Mouse (Mus musculus) forebrain, embryonic 14.5 days (tissue): ENCODE results near the gene Olfr20. TPM values are rescaled to one million over a fixed set of nuclear protein-coding genes. Genes with fewer than 3 reads are reported as not detected.

Experiments
- ATAC-seq: fragments of 200-750 bp; cut with Nextera tagmentation; 2 replicates; pipeline ENCODE4 v1.8.0; 2017; ENCODE audit warnings: mild to moderate bottlenecking, moderate library complexity
- DNase-seq: peaks from one replicate; pipeline ENCODE4 v3.0.0-alpha.2; 2015; ENCODE audit warnings: low spot score
- H3K27ac ChIP-seq: fragments of 300-500 bp; sonication (generic); 2 replicates; pipeline ENCODE4 v1.5.1; 2014; ENCODE audit warnings: low read depth, mild to moderate bottlenecking, control low read depth, low read length, moderate library complexity
- H3K27me3 ChIP-seq: fragments of 300-500 bp; sonication (generic); replicated peaks from 2 replicates; pipeline ENCODE4 v1.6.1; 2014; ENCODE audit warnings: low read length, control low read depth, mixed read lengths; ENCODE audit not compliant: control insufficient read depth, insufficient read depth
- H3K36me3 ChIP-seq: fragments of 300-500 bp; sonication (generic); 2 replicates; pipeline ENCODE4 v1.6.1; 2014; ENCODE audit warnings: low read length, control low read depth; ENCODE audit not compliant: control insufficient read depth, insufficient read depth
- H3K4me1 ChIP-seq: fragments of 300-500 bp; sonication (generic); 2 replicates; pipeline ENCODE4 v1.6.1; 2014; ENCODE audit warnings: antibody characterized with exemption, low read length, control low read depth; ENCODE audit not compliant: control insufficient read depth, insufficient read depth
- H3K4me2 ChIP-seq: fragments of 300-500 bp; sonication (generic); 2 replicates; pipeline ENCODE4 v1.6.1; 2014; ENCODE audit warnings: mild to moderate bottlenecking, control low read depth, low read length
- H3K4me3 ChIP-seq: fragments of 300-500 bp; sonication (generic); 2 replicates; pipeline ENCODE4 v1.5.1; 2014; ENCODE audit warnings: low read depth, low read length, control low read depth
- H3K9ac ChIP-seq: fragments of 300-500 bp; sonication (generic); 2 replicates; pipeline ENCODE4 v1.6.1; 2014; ENCODE audit warnings: mild to moderate bottlenecking, low read length, control low read depth, moderate library complexity
- H3K9me3 ChIP-seq: fragments of 300-500 bp; sonication (generic); replicated peaks from 2 replicates; pipeline ENCODE4 v1.6.1; 2016; ENCODE audit warnings: low read length, control low read depth, mixed read lengths; ENCODE audit not compliant: control insufficient read depth
- WGBS: fragments of 180-500 bp; shearing (Covaris S2); extraction: QIAGEN DNeasy Blood & Tissue Kit; methylation state at CpG from one replicate; pipeline ENCODE4 v1.1.7; 2014; 5-methylcytosine and 5-hydroxymethylcytosine counted together
- polyA plus RNA-seq: library from polyadenylated mRNA; unstranded; fragments of >200 nt; fragmentation: Nextera tagmentation; extraction: Ambion mirVana; gene quantifications from 2 replicates; pipeline ENCODE4 v1.2.1, GENCODE M21; 2014

The Olfr20 gene
- polyA plus RNA-seq, 1 experiment from 2014 or later, result not detected

DNA sequence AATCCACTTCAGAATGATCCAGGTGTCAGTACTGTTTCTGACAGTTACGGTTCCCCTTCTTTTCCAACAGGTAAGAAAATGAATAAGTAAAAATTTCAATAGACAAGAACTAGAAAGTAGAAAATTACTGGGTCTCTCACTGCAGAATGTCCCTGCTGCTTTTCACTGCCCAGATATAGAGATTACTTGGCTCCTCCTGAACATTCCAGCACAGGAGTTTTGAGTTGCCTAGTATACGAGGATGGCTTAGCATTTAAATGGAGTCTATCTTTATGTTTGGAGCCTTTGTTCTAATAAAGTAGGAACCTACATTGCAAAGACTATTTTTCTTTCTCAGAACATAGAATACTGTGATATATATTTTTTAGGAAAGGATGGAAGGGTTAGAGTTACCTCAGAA, 17.2 kb upstream of the Olfr20 start:
- Histone ChIP-seq H3K27ac (no peak overlapping the region), H3K36me3 (no peaks in the 10 kb centered on the region), H3K9me3 (no peaks in the 10 kb centered on the region), H3K4me3 (no peak overlapping the region), H3K9ac (no peak overlapping the region), H3K4me2 (no peak overlapping the region), H3K27me3 (no peaks in the 10 kb centered on the region), H3K4me1 (no peaks in the 10 kb centered on the region)
- 71% methylated on average over 2 of the region's 2 CpGs for WGBS
- ATAC-seq, result no peak
- no peak for DNase-seq

DNA sequence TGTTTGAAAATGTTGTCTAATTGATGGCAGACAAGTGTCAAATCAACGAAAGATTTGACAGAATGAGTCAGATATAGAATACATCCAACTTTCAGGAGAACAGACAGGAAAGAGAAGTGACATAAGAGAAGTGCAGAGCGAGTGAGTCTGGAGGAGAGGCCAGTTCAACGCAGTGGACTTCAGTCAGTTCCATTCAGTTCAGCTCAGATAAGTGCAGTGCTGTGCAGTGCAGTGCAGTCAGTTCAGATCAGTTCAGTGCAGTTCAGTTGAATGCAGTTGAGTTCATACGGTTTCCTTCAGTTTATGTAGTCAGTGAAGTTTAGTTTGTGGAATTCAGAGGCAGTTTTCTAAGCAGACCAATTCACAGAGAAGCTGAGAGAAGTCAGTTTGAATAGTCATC, 13.7 kb upstream of the Olfr20 start:
- 77% methylated on average over 4 of the region's 4 CpGs for WGBS
- Histone ChIP-seq H3K4me2 (no peak overlapping the region), H3K4me3 (no peak overlapping the region), H3K9me3 (no peaks in the 10 kb centered on the region), H3K27me3 (no peaks in the 10 kb centered on the region), H3K4me1 (no peaks in the 10 kb centered on the region), H3K36me3 (no peaks in the 10 kb centered on the region), H3K27ac (no peak overlapping the region), H3K9ac (no peak overlapping the region)
- ATAC-seq (no peak), DNase-seq (no peak)

DNA sequence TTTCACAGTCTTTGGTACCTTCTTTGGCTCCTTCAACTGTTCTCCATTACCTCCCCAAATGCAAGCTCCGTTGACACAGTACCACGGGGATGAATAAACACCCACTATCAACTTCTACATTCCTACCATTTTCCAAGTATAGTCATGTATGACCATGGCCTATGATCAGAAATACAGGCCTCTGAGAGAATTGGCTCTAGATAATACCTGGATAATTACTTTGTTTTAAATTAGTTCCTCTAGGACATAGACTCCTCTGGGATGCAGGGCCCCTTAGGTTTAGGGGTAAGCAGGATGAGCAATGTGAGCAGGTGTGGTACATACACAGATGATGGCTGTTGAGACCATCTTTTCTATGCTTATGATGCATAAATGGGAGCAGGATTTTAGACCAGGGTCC, 20.4 kb downstream of the Olfr20 start, which contains the start of gene Olfr376:
Gene Olfr376 (plus strand): TSS at position 301 of the 400 bp plus-strand sequence.
- H3K4me3 ChIP-seq, result no peak within 1 kb of the TSS
- ATAC-seq, result no peak
- H3K4me1 ChIP-seq, result no peaks in the 10 kb centered on the region
- WGBS, result 89% methylated on average over 2 of the region's 2 CpGs
- H3K4me2 ChIP-seq, result no peak within 1 kb of the TSS
- no peaks in the 10 kb centered on the region for H3K36me3 ChIP-seq
- H3K9me3 ChIP-seq, result no peaks in the 10 kb centered on the region
- H3K27ac ChIP-seq, result no peak within 1 kb of the TSS
- no peak for DNase-seq
- H3K27me3 ChIP-seq, result no peaks in the 10 kb centered on the region
- H3K9ac ChIP-seq, result no peak within 1 kb of the TSS

DNA sequence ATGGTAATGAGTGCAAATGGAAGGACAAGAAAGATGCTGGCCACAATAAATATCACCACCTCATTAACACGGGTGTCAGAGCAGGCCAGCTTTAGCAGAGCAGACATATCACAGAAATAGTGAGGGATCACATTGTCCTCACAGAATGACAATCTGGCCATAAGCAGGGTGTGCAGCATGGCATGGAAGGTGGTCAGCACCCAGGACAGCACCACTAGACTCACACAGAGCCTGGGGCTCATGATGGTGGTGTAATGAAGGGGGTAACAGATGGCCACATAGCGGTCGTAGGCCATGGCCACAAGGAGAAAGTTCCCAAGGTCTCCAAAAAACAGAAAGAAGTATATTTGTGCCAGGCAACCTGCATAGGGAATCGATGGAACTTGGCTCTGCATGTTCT, 44.8 kb downstream of the Olfr20 start:
- Histone ChIP-seq H3K9me3 (no peaks in the 10 kb centered on the region), H3K36me3 (no peaks in the 10 kb centered on the region), H3K4me1 (no peaks in the 10 kb centered on the region), H3K4me2 (no peak overlapping the region), H3K27ac (no peak overlapping the region), H3K27me3 (no peaks in the 10 kb centered on the region), H3K4me3 (no peak overlapping the region), H3K9ac (no peak overlapping the region)
- 70% methylated on average over 4 of the region's 4 CpGs for WGBS
- DNase-seq (no peak), ATAC-seq (no peak)

DNA sequence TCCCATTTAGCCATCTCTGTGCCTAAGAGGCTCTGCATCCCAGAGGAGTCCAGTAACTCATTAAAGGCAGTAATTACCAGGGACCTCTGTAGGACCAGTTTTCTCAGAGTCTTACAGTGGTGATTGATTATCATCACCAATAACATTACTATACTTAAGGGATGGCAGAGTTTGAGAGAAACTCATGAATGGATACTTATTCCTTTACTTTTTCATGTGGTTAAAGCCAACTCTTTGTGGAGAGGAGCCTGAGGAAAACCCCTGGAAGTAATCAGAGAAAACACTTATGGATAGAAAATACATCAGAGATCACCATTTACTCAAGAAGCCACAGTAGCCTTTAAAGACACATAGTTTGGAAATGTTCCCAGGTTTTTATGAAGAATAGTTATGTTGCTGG, 48.9 kb downstream of the Olfr20 start, which contains the start of gene Olfr1:
Gene Olfr1 (minus strand): TSS at position 101 of the 400 bp plus-strand sequence.
- Histone ChIP-seq H3K27ac (no peak within 1 kb of the TSS), H3K9ac (no peak within 1 kb of the TSS), H3K36me3 (no peaks in the 10 kb centered on the region), H3K4me1 (no peaks in the 10 kb centered on the region), H3K27me3 (no peaks in the 10 kb centered on the region), H3K4me3 (no peak within 1 kb of the TSS), H3K9me3 (no peaks in the 10 kb centered on the region), H3K4me2 (no peak within 1 kb of the TSS)
- DNase-seq, result no peak
- ATAC-seq, result no peak

Other genes with a start within 250 kb of the Olfr20 start
- gene Haspin, start 212.5 kb upstream of the Olfr20 start, polyA plus RNA-seq, result 6.5 and 6.6 TPM in 2 replicates
- gene P2rx5, start 190.4 kb upstream of the Olfr20 start, polyA plus RNA-seq, result 0.78 and 0.93 TPM in 2 replicates
- gene Emc6, start 173.7 kb upstream of the Olfr20 start, polyA plus RNA-seq, result 140 and 163 TPM in 2 replicates
- 193 and 203 TPM in 2 replicates for gene Tax1bp3, start 173.7 kb upstream of the Olfr20 start, polyA plus RNA-seq
- gene Ctns, start 151.7 kb upstream of the Olfr20 start, polyA plus RNA-seq, result 17.6 and 19.7 TPM in 2 replicates
- gene Shpk, start 151.3 kb upstream of the Olfr20 start, polyA plus RNA-seq, result 1.1 and 1.5 TPM in 2 replicates
- 0.09 TPM in 1 of 2 replicates, not detected in the other for gene Trpv1, start 116.5 kb upstream of the Olfr20 start, polyA plus RNA-seq
- gene Trpv3, start 83.4 kb upstream of the Olfr20 start, polyA plus RNA-seq, result 0.14 TPM in 1 of 2 replicates, not detected in the other
- 0.74 and 0.91 TPM in 2 replicates for gene Aspa, start 21.2 kb upstream of the Olfr20 start, polyA plus RNA-seq
- gene Gm49340, start 21.0 kb upstream of the Olfr20 start, polyA plus RNA-seq, result not detected in 2 replicates
- gene Spata22, start 21.0 kb upstream of the Olfr20 start, polyA plus RNA-seq, result not detected in 2 replicates
- not detected in 2 replicates for gene Olfr376, start 20.5 kb downstream of the Olfr20 start, polyA plus RNA-seq
- not detected in 2 replicates for gene Olfr1, start 48.8 kb downstream of the Olfr20 start, polyA plus RNA-seq
- not detected in 2 replicates for gene Olfr378, start 77.7 kb downstream of the Olfr20 start, polyA plus RNA-seq
- gene Olfr380, start 106.7 kb downstream of the Olfr20 start, polyA plus RNA-seq, result not detected in 2 replicates
- not detected in 2 replicates for gene Olfr381, start 140.8 kb downstream of the Olfr20 start, polyA plus RNA-seq
- gene Olfr382, start 166.4 kb downstream of the Olfr20 start, polyA plus RNA-seq, result not detected in 2 replicates
- gene Olfr385, start 242.2 kb downstream of the Olfr20 start, polyA plus RNA-seq, result not detected in 2 replicates
- gene Olfr384, start 247.8 kb downstream of the Olfr20 start, polyA plus RNA-seq, result not detected in 2 replicates